Mouse (Mus musculus): Measurements from ENCODE around the gene Irgm1.
"Not testable (repeated sequence)": the region's sequence is repeated elsewhere in the genome, so short reads cannot be mapped to it uniquely, and the experiment has no call there.

Gene Irgm1

GRCm38 (mm10) chr11:48871201-48871772 lies at the start of gene Irgm1:
Gene Irgm1, minus strand, starts transcription at chr11:48871683.
- DNase-seq (ENCODE audit: low spot score): peak; percentile 69

- no peak for DNase-seq (ENCODE audit: low spot score)
Measured at GRCm38 (mm10) chr11:48918380-48918779, 46.9 kb upstream of the Irgm1 start.

GRCm38 (mm10) chr11:48913611-48914010 lies 42.1 kb upstream of the Irgm1 start:
- DNase-seq (ENCODE audit: low spot score): no peak

GRCm38 (mm10) chr11:48908459-48908858 lies 37.0 kb upstream of the Irgm1 start:
- no peak for DNase-seq (ENCODE audit: low spot score)

GRCm38 (mm10) chr11:48902021-48902420 lies 30.5 kb upstream of the Irgm1 start, which contains the start of gene Gm5431:
Gene Gm5431, minus strand, starts transcription at chr11:48902214.
- no peak for DNase-seq (ENCODE audit: low spot score)

- not testable (repeated sequence) for DNase-seq (ENCODE audit: low spot score)
Measured at GRCm38 (mm10) chr11:48901567-48901930, 30.1 kb upstream of the Irgm1 start.

- not testable (repeated sequence) for DNase-seq (ENCODE audit: low spot score)
Measured at GRCm38 (mm10) chr11:48900654-48901566, 29.4 kb upstream of the Irgm1 start.

- DNase-seq (ENCODE audit: low spot score): no peak
Measured at GRCm38 (mm10) chr11:48898812-48899431, 27.4 kb upstream of the Irgm1 start.

GRCm38 (mm10) chr11:48876680-48877079 lies 5.2 kb upstream of the Irgm1 start:
- no peak for DNase-seq (ENCODE audit: low spot score)

GRCm38 (mm10) chr11:48875343-48875837 lies 3.9 kb upstream of the Irgm1 start:
- not testable (repeated sequence) for DNase-seq (ENCODE audit: low spot score)

- DNase-seq (ENCODE audit: low spot score): peak; percentile 56
Measured at GRCm38 (mm10) chr11:48874465-48874864, 3.0 kb upstream of the Irgm1 start.

GRCm38 (mm10) chr11:48873591-48874290 lies 2.3 kb upstream of the Irgm1 start:
- DNase-seq (ENCODE audit: low spot score): no peak

GRCm38 (mm10) chr11:48872695-48873300 lies 1.3 kb upstream of the Irgm1 start:
- no peak for DNase-seq (ENCODE audit: low spot score)

GRCm38 (mm10) chr11:48871817-48872541 lies 496 bp upstream of the Irgm1 start:
- DNase-seq (ENCODE audit: low spot score): peak; percentile 19

- DNase-seq (ENCODE audit: low spot score): no peak
Measured at GRCm38 (mm10) chr11:48870781-48871180, 702 bp downstream of the Irgm1 start.

GRCm38 (mm10) chr11:48869380-48870110 lies 1.9 kb downstream of the Irgm1 start:
- no peak for DNase-seq (ENCODE audit: low spot score)

GRCm38 (mm10) chr11:48866481-48866880 lies 5.0 kb downstream of the Irgm1 start:
- no peak for DNase-seq (ENCODE audit: low spot score)

GRCm38 (mm10) chr11:48863808-48864207 lies 7.7 kb downstream of the Irgm1 start:
- DNase-seq (ENCODE audit: low spot score): no peak

GRCm38 (mm10) chr11:48862784-48863319 lies 8.6 kb downstream of the Irgm1 start:
- no peak for DNase-seq (ENCODE audit: low spot score)

- DNase-seq (ENCODE audit: low spot score): peak; percentile 70
Measured at GRCm38 (mm10) chr11:48859014-48859413, 12.5 kb downstream of the Irgm1 start.

Data from urinary bladder, postnatal 14 days (tissue).